Mouse (Mus musculus) heart, adult 18-20 months (tissue): ENCODE measurements around the gene Gm20716. TPM values are rescaled to one million over a fixed set of nuclear protein-coding genes. Genes with fewer than 3 reads are reported as not detected.
A peak's percentile ranks its signal among the peaks of the same experiment; 100 is the strongest.

Experiments
- DNase-seq, 2 experiments: peaks; one replicate each; pipeline ENCODE4 v3.0.0; 2021 to 2022; ENCODE audit warnings: mixed read lengths in 1 of 2
- long read RNA-seq, 2 experiments: library from polyadenylated mRNA; stranded (forward); transcript quantifications; one replicate each; pipeline ENCODE4 v2.0.0; 2021
- total RNA-seq, 2 experiments: library from RNA; stranded (reverse); gene quantifications; 2 replicates each; pipeline ENCODE4 v1.2.3; 2021

Gm20716 gene
- 10 to 100 TPM; 14.2 to 21.2 TPM for total RNA-seq
- long read RNA-seq, experiment 1, partial matches to known transcripts, result 0 of 2 reads
- long read RNA-seq, experiment 1, other reads (novel, unspliced or antisense), result 2 of 2 reads
- long read RNA-seq, experiment 2, partial matches to known transcripts, result 1 of 5 reads
- long read RNA-seq, experiment 2, other reads (novel, unspliced or antisense), result 4 of 5 reads

DNA sequence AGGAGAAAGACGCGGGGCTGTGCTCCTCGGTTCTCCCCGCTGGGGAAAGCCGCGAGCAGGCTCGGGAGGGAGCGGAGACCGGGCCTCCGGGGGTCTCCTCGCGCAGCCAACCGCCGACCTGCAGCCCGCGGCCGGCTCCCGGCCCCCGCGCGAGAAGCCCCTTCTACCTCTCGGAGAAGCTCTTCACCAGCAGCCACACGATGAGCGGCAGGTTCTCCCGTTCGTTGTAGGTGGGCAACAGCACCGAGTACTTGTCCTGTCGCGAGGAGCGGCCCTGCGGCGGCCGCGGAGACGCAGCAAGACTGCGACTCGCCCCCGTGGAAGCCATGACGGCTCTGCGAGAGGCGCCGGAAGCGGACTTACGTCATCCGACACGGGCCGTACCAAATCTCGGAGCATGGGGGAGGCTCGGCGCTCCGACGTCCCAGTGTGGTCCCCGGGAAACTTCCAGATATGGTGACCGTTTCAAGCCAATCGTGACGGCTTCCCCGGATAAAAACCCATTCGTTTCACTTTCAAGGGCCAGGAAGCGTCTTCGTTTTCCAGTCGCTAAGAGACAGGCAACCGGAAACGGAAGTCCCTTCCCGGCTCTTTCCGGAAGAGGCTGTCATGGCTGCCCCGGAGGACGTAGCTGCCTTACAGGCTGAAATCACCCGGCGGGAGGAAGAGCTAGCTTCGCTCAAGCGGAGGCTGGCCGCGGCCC, at the start of gene Gm20716, which contains the start of the genes Dpm1 and Mocs3:
Gm20716 (minus strand) TSS at position 339 of the 703 bp plus-strand sequence.
Dpm1 (minus strand) TSS at position 566 of the 703 bp plus-strand sequence.
Mocs3 (plus strand) TSS at position 597 of the 703 bp plus-strand sequence.
- peak; percentile 92 to 94 for DNase-seq

DNA sequence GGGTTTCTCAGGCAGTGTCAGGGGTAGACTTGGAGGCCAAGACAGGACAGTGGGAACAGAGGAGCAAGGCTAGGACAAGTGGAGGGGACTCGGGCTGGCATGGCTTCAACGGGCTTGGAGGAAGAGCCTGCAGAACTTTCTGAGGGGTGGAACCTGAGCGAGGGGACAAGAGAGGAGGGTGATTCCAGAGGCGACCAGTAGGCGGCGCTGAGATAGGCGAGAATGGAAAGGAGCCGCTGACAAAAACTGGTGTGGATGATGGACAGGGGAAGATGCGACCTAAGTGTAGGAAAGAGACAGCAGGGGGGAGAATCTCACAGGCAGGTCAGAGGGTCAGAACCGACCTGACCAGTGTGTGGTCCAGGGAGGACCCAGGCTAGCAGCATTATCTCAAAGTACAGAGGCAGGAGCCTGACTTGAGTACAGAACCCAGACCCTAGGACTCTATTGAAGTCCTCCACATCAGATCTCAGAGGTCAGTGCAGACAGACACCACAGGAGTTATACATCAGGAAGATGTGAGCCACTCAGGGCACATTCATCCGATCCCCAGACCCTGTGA, 44.3 kb upstream of the Gm20716 start:
- peak; percentile 30 to 81 for DNase-seq

DNA sequence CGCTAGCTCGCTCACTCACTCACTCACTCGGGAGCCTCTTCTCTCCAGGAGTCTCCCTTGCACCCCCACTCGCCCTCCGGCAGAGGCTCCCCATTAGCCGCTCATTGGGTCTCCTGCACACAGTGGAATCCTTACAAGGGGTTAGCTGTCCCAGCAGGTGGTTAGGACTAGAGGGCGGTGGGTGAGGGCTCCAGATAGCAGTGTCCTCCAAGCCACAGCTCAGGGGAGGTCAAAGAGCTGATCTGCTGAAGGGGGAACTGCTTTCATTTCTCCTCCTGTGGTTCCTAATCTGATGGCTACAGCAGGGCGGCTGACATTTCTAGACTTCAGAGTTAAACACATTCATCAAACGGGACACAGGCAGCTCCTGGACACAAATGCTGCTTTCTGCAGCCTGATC, 43.2 kb upstream of the Gm20716 start:
- DNase-seq, result no peak

DNA sequence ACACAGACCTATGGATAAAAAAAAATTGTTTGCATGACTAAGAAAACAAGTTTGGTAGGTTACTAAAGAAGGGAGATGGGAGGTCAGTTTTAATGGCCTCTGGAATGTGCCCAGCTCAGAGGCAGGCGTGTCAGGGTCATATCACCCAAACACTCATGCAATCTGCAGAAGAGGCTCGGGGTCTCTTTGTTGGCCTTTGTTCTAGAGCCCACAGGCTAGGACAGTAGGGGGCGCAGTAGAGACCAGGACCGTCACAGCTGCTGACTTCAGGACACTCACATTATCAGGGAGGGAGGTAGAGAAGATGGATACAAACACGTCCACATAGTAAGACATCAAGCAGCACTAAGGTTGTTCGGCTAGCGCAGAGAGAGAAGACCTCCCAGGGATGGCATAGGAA, 37.9 kb upstream of the Gm20716 start:
- no peak for DNase-seq

DNA sequence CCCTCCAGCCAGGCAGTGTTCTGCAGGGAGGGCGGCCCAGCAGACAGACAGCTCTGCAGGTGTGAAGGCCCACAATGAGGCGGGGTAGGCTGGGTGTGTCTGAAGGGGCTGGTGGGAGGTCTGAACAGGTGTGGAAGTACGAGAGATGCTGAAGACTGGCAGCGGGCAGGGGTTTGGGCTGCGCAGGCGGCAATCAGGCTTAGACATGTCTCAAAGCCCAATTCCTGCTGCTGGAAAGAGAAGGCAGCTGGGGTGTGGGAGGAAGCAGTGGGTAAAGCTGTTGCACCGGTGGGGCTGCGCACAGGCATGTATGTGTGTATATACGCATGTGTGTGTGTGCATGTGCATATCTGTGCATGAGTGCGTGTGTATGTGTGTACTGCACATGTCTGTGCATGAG, 30.7 kb upstream of the Gm20716 start:
- DNase-seq, result no peak

DNA sequence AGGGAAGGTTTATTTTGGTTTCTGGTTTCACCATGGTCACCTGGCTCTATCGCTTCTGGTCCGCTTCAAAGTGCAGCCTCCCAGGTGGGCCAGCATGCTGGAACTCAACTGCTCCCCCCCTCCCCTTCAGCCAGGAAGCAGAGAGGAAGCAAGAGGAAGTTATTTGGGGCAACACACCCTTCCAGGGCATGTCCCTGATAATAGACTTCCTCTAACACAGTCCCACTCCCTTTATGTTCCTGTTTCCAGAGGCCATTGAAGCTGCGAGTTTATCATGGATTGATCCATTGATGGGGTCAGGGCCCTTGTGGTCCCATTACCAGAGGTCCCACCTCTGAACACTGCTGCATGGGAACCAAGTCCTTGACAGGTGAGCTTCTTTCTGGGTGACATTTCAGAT, 30.0 kb upstream of the Gm20716 start:
- no peak for DNase-seq

DNA sequence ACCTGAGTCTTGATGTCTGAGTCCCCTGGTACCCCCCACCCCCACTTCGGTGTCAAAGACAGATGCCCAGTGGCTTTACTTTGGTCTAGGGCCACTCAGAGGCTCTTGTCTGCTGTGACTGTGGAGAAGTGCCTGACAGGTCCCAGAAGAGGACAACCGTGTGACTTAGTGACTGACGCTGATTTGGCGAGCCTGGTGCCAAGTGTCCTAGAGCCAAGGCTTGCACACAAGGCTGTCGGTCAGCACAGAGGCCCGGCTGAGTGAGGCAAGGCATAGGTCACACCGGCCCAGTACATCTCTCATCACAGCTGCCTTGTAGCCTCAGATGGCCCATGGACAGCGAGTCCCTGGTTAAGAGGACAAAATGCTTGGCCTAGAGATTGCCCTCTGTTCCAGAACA, 28.9 kb upstream of the Gm20716 start:
- peak; percentile 47 to 60 for DNase-seq

DNA sequence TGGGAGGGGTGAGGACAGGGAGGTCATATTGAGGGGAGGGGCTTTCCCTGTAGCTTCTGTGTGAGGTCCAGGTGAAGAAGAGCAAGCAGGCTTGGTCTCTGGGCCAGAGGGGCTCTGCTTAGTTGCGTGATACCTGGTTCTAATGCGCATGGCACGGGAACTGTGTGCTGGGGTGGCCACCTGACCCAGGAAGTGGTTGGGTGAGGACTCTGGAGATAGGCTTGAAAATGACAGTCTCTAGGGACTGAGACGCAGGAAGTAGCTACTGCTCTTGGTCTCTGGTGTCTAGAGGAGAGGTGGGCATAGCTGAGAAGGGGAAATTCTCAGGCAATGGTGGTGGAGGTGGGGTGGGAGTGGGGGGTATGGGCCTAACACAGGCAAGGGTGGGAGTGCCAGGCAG, 27.0 kb upstream of the Gm20716 start:
- no peak for DNase-seq

DNA sequence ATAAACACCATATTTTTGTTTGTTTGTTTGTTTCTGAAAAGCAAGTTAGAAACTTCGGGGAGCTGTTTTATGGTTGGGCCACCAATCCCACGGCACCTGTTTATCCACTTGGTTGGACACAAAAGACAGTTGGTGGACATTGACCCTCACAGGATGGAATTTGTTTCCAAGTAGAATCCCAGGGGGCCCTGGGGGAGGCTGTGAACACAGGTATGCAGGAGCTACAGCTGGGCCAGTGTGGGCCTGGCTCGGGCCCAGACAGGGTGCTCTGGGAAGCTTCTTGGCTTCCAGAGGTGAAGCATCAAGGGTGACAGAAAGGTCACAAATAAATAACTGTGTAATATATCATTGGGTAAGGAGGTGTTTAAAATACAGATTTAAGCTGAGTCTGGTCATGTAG, 26.3 kb upstream of the Gm20716 start:
- no peak for DNase-seq

DNA sequence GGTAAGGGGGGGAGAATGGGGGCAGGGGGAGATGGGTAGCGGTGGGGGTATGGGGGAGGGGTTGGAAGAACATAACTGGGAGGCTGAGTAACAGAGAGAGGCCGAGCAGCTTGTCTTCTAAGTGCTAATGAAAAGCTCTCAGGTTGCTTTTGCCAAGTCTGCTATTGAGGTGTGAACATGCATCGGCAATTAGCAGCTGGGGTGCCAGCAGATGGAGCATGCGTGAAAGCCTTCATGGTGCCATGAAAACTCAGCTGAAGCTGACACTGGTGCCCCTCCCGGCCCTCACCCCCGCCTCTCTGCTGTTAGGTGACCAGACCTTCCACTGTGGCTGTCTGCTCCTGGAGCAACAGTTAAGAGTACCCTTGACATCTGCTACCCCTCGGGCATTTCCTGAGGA, 23.7 kb upstream of the Gm20716 start:
- no peak for DNase-seq

DNA sequence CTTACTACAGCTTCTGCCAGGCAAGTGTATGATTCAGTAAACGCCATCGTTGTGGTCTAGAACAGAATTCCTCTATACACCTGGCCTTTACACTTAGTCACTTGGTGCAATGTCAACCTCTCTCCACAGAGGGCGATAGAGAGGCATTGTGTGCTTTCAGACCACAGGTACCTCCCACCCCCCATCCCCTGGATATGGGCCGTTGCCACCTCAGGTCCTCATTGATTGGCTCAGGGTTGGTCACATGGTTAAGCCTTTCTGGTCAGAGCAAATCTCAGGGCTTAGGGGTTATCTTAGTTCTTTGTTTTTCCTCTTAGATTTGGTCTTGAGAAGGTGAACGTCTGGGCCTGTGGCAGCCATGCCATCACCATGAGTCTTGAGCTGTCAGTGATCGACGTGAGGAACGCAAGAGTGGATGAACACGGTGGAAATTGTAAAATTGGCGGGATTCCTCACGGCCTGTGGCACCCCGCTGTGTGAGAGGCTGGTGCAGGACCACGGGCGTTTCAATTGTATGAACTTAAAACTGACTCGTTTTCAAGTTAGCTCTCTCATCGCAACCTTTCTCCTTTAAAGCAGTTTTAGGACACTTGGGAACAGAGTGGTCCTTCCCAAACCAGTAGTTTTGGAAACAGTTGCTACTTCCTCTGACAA, 22.6 kb upstream of the Gm20716 start:
- no peak for DNase-seq

DNA sequence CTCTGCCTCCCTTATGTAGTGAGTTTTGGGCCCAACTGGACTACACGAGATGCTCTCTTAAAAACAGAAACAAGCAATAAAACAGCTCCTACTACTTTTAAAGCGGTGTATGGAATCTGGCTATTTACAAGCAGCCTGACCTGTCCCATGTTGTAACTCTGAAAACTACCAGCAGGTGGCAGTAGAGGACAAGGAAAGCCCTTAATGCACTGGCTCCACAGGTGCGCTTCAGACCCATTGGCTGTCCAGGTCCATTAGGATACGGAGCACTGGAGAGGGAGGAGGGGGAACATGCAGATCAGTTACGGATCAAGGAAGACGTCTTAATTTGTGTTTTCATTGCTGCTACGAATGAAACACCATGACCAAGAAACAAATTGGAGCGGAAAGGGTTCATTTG, 20.1 kb upstream of the Gm20716 start:
- DNase-seq, result peak; percentile 72 to 94

DNA sequence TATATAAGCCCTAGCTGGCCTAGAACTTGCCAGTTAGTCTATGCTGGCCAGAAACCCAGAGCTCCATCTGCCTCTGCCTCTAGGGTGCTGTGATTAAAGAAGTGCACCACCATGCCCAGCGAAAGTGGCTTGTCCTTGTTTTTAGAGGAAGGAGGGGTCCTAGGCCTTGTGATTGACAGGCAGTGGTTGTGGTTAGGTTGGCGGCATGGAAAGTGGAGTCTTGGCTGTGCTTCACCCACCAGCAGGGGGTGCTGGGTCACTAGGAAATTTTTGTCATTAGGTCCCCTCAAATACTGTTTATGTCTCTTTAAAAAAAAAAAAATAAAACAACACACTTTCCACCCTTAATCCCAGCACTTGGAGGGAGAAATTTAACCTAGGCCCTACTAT, 18.7 kb upstream of the Gm20716 start:
- DNase-seq, result no peak

DNA sequence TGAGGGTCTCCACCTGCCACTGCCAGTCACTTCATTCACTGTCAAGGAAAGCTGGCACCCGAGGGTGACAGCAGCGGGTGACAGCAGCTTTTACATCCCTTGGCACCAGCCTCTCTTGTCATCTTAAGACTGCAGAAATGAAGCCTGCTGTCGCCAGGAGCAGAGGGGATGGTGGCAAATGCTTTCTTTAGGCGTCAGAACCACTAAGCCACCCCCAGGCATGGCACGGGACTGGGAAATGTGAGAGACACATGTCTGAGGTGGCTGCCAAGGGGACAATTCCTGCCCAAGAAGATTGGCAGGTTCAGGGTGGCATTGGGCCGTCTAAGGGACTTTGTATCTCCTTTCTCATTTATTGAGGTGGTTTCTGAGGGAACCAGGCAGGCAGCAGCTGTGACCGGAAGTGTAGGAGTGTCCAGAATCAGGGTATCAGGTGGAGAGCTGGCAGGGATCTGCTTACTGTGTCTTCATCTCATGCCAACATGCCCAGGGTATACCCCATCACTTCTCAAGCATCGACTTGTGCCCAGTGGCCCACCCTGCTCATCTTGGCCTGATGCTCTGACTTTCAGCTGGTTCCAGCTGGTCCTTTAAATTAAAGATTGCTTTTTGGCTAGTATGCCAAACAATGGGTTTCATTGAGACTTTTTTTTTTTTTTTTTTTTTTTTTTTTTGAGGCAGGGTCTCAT, 18.1 kb upstream of the Gm20716 start:
- no peak for DNase-seq

DNA sequence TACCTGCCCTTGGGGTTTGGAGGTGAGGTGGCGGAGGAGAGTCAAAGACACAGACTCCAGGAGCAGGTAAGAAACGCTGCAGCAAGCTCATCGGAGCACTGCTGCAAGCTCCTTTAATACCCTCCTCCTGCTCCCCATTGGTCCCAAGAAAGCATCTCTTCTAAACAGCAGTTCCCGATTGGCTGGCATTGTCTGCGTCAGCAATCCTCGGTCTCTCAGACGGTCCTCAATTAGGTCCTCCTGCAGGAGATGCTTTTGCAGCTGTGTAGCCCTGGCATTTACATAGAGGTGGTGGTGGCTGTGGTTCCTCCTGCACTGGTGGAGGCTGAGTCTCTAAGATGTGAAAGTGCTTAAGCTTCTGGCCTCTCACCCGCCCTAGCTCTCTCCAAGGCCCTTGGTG, 15.4 kb upstream of the Gm20716 start:
- no peak for DNase-seq

DNA sequence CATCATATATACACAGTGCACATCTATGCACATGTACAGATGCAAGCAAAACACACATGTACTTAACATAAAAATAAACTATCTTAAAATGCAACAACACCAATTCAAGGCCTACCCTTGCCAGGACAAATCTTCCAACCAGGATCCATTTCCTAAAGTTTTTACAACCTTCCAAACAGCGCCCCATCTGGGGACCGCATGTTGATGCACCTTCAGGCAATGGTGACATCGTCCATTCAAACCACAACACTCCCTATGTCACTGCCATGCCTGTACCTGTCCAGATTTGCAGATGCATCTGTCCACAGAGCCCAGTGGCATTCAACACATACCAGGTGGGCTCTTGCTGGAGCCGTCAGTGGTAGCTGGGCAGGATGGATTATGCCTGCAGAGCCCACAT, 13.1 kb upstream of the Gm20716 start:
- DNase-seq, result no peak

DNA sequence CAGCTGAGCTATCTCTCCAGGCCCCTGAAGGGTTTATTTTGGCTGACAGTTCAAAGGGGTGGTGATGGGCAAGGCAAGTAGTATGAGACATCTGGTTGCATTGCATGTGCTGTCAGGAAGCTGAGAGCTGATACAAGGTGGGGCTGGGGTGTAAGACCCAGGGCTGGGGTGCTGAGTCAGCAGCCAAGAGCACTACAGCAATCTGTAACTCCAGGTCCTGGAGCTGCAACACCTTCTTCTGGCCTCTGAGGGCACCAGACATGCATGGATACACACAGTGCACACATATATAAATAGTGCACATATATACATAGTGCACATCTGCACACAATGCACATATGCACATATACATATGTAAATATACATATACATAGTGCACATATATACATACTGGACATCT, 12.7 kb upstream of the Gm20716 start:
- DNase-seq, result no peak

DNA sequence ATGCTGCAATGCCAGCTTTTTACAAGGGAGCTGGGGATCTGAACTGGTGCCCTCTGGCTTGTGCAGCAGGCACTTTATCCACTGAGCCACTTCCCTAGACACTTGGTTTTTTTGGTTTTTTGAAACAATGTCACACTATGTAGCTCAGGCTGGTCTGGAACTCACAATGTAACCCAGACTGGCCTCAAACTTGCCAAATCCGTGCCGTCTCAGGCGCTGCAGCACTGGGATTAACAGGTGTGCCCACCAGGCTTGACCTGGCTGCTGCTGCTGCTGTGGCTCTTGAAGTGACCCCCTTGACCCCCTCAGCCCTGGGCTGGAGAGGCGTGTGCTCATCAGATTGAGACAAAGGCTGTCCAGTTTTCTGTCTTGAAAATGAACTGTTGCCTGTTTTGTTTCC, 8.2 kb upstream of the Gm20716 start:
- DNase-seq, result no peak

DNA sequence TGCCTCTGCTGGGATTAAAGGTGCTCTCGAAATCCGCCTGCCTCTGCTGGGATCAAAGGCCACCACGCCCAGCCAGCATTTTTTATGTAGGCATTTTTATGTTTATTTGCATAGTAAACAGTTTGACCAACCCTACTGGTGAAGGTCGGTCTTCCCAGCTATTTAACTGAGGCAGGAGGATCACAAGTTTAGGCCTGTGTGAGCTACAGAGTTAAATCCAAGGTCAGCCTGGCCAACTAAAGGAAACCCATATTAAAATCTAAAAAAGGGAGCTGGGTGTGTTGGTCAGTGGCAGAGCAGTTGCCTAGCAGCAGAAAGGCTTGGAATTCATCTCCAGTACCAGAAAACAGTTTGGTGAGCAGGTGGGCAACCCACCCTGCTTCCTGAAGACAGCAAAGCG, 3.1 kb upstream of the Gm20716 start:
- no peak for DNase-seq

DNA sequence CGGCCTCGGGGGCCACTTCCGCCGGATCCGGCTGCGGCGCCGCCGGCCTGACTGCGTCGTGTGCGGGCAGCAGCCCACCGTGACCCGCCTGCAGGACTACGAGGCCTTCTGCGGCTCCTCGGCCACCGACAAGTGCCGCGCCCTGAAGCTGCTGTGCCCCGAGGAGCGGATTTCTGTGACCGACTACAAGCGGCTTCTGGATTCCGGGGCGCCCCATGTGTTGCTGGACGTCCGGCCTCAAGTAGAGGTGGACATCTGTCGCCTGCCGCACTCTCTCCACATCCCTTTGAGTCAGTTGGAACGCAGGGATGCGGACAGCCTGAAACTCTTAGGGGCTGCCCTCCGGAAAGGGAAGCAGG, 1.3 kb upstream of the Gm20716 start:
- no peak for DNase-seq

DNA sequence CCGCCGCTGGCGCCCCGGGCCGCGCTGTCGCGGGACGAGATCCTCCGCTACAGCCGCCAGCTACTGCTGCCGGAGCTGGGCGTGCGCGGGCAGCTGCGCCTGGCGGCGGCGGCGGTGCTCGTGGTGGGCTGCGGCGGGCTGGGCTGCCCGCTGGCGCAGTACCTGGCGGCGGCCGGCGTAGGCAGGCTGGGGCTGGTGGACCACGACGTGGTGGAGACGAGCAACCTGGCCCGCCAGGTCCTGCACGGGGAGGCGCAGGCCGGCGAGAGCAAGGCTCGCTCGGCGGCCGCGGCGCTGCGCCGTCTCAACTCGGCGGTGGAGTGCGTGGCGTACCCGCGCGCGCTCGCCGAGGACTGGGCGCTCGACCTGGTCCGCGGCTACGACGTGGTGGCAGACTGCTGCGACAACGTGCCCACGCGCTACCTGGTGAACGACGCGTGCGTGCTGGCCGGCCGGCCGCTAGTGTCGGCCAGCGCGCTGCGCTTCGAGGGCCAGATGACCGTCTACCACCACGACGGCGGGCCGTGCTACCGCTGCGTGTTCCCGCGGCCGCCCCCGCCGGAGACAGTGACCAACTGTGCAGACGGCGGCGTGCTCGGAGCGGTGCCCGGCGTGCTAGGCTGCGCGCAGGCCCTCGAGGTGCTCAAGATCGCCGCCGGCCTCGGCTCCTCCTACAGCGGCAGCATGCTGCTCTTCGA, 758 bp upstream of the Gm20716 start:
- no peak for DNase-seq
